Comparison of ENCODE assay signal across 24 mouse cellular contexts in the genomic region with DNA sequence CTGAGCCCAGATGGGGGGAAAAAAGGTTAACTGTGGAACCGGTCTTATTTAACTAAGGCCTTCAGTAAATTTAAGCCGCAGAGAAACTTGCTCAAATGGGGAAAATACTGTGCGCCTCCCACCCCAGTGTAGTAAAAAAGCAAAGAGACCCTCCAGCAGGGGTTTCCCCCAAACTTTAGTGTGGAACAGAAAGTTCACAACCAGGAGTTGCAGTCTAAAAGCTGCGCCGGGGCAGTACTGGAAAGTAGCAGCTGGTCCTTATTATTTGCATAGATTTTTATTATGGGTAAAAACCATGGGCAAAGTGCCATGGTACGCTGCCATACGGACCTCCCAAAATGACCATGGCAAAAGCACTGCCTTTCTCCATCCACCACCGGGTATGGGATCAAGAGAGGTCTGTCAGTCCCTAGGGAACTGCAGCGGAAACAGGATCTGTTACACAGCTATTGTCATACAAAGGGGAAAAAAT.
DNase-seq lines count a peak whose midpoint lies in the region; ATAC-seq lines count a peak whose summit lies in the region.
"Had no signal": no experiment of that assay in that cellular context is flagged by ENCODE, and none has a peak within 500 bp of the region (broad histone marks: within the 10 kb centered on the region; RNA-seq: fewer than 3 reads in every experiment).

No protein-coding gene starts in this region.

- H3K4me1 ChIP-seq in limb, embryonic 11.5 days (ENCODE audit: control insufficient read depth, insufficient read depth, low read length), result no peaks in the 10 kb centered on the region
- peaks cover 21% of the 10 kb centered on the region for H3K4me1 ChIP-seq in limb, embryonic 10.5 days
- H3K4me1 ChIP-seq in midbrain, embryonic 14.5 days (ENCODE audit: control insufficient read depth, insufficient read depth, low read length), result no peaks in the 10 kb centered on the region
- no peaks in the 10 kb centered on the region for H3K4me1 ChIP-seq in kidney, embryonic 16.5 days (ENCODE audit: insufficient read depth, low read length)
- H3K4me1 ChIP-seq: forebrain, embryonic 13.5 days; liver, embryonic 12.5 days had no signal

- no peak overlapping the region for H3K4me2 ChIP-seq in limb, embryonic 11.5 days (ENCODE audit: low read depth, severe bottlenecking)
- H3K4me2 ChIP-seq in midbrain, embryonic 14.5 days (ENCODE audit: low read length), result no peak overlapping the region
- H3K4me2 ChIP-seq in kidney, embryonic 16.5 days (replicated peaks; ENCODE audit: low read depth, low read length), result no peak overlapping the region
- H3K4me2 ChIP-seq: forebrain, embryonic 13.5 days; liver, embryonic 12.5 days had no signal

- H3K4me3 ChIP-seq in limb, embryonic 11.5 days (ENCODE audit: low read depth, low read length), result no peak overlapping the region
- H3K4me3 ChIP-seq in limb, embryonic 10.5 days, result no peak overlapping the region
- H3K4me3 ChIP-seq in midbrain, embryonic 14.5 days (replicated peaks; ENCODE audit: low read depth, low read length), result no peak overlapping the region
- H3K4me3 ChIP-seq in kidney, embryonic 16.5 days (ENCODE audit: low read length), result no peak overlapping the region
- H3K4me3 ChIP-seq: erythroblast, embryonic 14.5 days; forebrain, embryonic 13.5 days; hindbrain, embryonic 10.5 days; liver, embryonic 12.5 days had no signal

- 0 out of 2 replicates have a peak overlapping the region, but pooled peaks have one; percentile 8 for H3K27ac ChIP-seq in limb, embryonic 11.5 days (replicated peaks; ENCODE audit: low read depth, low read length)
- H3K27ac ChIP-seq in limb, embryonic 10.5 days, result no peak overlapping the region
- no peak overlapping the region for H3K27ac ChIP-seq in midbrain, embryonic 14.5 days (replicated peaks; ENCODE audit: low read depth, low read length)
- no peak overlapping the region for H3K27ac ChIP-seq in kidney, embryonic 16.5 days (ENCODE audit: low read length)
- H3K27ac ChIP-seq: forebrain, embryonic 13.5 days; hindbrain, embryonic 10.5 days; liver, embryonic 12.5 days had no signal

- no peak for ATAC-seq in limb, embryonic 11.5 days (ENCODE audit: insufficient number of reproducible peaks, low FRiP score, low TSS enrichment, low read depth)
- peak; percentile 83 for ATAC-seq in midbrain, embryonic 14.5 days (ENCODE audit: low FRiP score, low TSS enrichment)
- ATAC-seq in kidney, embryonic 16.5 days (ENCODE audit: low FRiP score, low TSS enrichment), result no peak
- ATAC-seq: activated CD4-positive, CD25-positive, alpha-beta regulatory T cell, adult 4 months; forebrain, embryonic 13.5 days; intestine, embryonic 16.5 days; liver, embryonic 12.5 days; Patski had no signal

- WGBS in limb, embryonic 11.5 days, result 50% methylated on average over 9 of the region's 9 CpGs
- WGBS in limb, embryonic 10.5 days, result 66% methylated on average over 9 of the region's 9 CpGs
- WGBS in midbrain, embryonic 14.5 days, result 44% methylated on average over 9 of the region's 9 CpGs
- 71% methylated on average over 9 of the region's 9 CpGs for WGBS in kidney, embryonic 16.5 days

- H3K27me3 ChIP-seq in limb, embryonic 11.5 days (ENCODE audit: control insufficient read depth, insufficient read depth, low read length), result no peaks in the 10 kb centered on the region
- H3K27me3 ChIP-seq in limb, embryonic 10.5 days (ENCODE audit: low read depth, poor library complexity, severe bottlenecking), result no peaks in the 10 kb centered on the region
- H3K27me3 ChIP-seq in midbrain, embryonic 14.5 days (ENCODE audit: control insufficient read depth, insufficient read depth, low read length), result no peaks in the 10 kb centered on the region
- no peaks in the 10 kb centered on the region for H3K27me3 ChIP-seq in kidney, embryonic 16.5 days (ENCODE audit: insufficient read depth, low read length)
- H3K27me3 ChIP-seq: forebrain, embryonic 13.5 days; liver, embryonic 12.5 days; Patski had no signal

- H3K36me3 ChIP-seq in limb, embryonic 11.5 days (ENCODE audit: control insufficient read depth, insufficient read depth, low read length), result no peaks in the 10 kb centered on the region
- H3K36me3 ChIP-seq in limb, embryonic 10.5 days, result no peaks in the 10 kb centered on the region
- no peaks in the 10 kb centered on the region for H3K36me3 ChIP-seq in midbrain, embryonic 14.5 days (ENCODE audit: control insufficient read depth, insufficient read depth, low read length)
- no peaks in the 10 kb centered on the region for H3K36me3 ChIP-seq in kidney, embryonic 16.5 days (ENCODE audit: insufficient read depth, low read length)
- H3K36me3 ChIP-seq: hindbrain, embryonic 10.5 days; liver, embryonic 12.5 days had no signal

- no peaks in the 10 kb centered on the region for H3K9me3 ChIP-seq in limb, embryonic 11.5 days (ENCODE audit: control insufficient read depth, low read length)
- no peaks in the 10 kb centered on the region for H3K9me3 ChIP-seq in limb, embryonic 10.5 days (replicated peaks)
- H3K9me3 ChIP-seq in midbrain, embryonic 14.5 days (ENCODE audit: control insufficient read depth, low read length), result no peaks in the 10 kb centered on the region
- no peaks in the 10 kb centered on the region for H3K9me3 ChIP-seq in kidney, embryonic 16.5 days (ENCODE audit: low read length)
- H3K9me3 ChIP-seq: forebrain, embryonic 13.5 days; hindbrain, embryonic 10.5 days; liver, embryonic 12.5 days had no signal

- peak; percentile 4 to 6 for DNase-seq in cerebellum, postnatal 10 days
- no peak for DNase-seq in cerebellum, postnatal 25 days
- DNase-seq in limb, embryonic 11.5 days (ENCODE audit: low spot score), result no peak
- no peak for DNase-seq in limb, embryonic 10.5 days (ENCODE audit: low spot score)
- peak; percentile 18 for DNase-seq in forelimb bud, embryonic 11.5 days (ENCODE audit: low read depth, low spot score)
- peak; percentile 51 for DNase-seq in midbrain, embryonic 14.5 days
- no peak for DNase-seq in layer of hippocampus, adult 18-20 months (ENCODE audit: low spot score in 2 of 2)
- DNase-seq: adrenal gland, postnatal 14 days; cerebellum, adult 18-20 months; gastrocnemius, postnatal 36 days; kidney, postnatal 4 days; lung, adult 2 months; lung, postnatal 36 days; retina, postnatal 1 day; right cerebral cortex, postnatal 4 days; thymus, adult 2 months had no signal

- H3K9ac ChIP-seq in limb, embryonic 11.5 days (ENCODE audit: low read length), result no peak overlapping the region
- no peak overlapping the region for H3K9ac ChIP-seq in midbrain, embryonic 14.5 days (replicated peaks; ENCODE audit: low read length)
- no peak overlapping the region for H3K9ac ChIP-seq in kidney, embryonic 16.5 days (replicated peaks; ENCODE audit: low read length)
- H3K9ac ChIP-seq: forebrain, embryonic 13.5 days; liver, embryonic 12.5 days had no signal

Comparison
In these comparisons a context has a peak if more than half of its experiments do, and no peak if none do; other contexts are left out.
1. DNase-seq: peak in cerebellum, postnatal 10 days (2 of 2), forelimb bud, embryonic 11.5 days (single experiment) and midbrain, embryonic 14.5 days (single experiment); none in cerebellum, postnatal 25 days (0 of 2), limb, embryonic 11.5 days (single experiment), limb, embryonic 10.5 days (single experiment) and layer of hippocampus, adult 18-20 months (0 of 2).